Mouse (Mus musculus): ENCODE measurements at regions not wholly inside any gene's neighbourhood (a gene's known extent, or its start where the extent isn't known, plus 50 kb on each side); places are given as distances from the start of the nearest gene placed in this dataset.

DNA sequence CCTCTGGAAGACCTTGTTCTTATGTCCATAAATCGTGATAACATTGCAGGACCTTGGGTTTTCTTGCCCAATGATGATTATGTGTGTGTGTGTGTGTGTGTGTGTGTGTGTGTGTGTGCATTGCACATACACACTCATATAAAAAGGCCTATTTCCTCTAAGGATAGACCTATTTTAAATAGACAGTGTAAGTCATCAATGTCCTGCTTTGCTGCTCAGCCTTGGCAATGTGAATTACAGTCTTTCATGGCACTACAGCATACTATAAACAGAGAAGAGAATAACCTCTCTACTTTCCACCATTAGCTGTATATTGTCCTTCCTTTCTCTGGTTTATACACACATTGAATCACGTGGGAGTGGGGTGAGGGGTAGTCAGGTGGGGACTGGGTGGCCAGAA is 148.8 kb upstream of the Acvr2a start:
- no peak for TF ChIP-seq CTCF (IDR thresholded peaks at IDR 0.05; ENCODE audit: control insufficient read depth, insufficient read depth, low read length)
- TF ChIP-seq POLR2A (IDR thresholded peaks at IDR 0.05; ENCODE audit: borderline replicate concordance, control insufficient read depth, low read depth, low read length) = no peak
